Mouse (Mus musculus) midbrain, embryonic 16.5 days (tissue): ENCODE measurements around the gene Kcnc1. TPM values are rescaled to one million over a fixed set of nuclear protein-coding genes. Genes with fewer than 3 reads are reported as not detected.

ENCODE experiments used
- ATAC-seq: fragments of 200-750 bp; cut with Nextera tagmentation; 2 replicates; pipeline ENCODE4 v1.8.0; 2017; ENCODE audit warnings: moderate TSS enrichment
- H3K27ac ChIP-seq: fragments of 300-500 bp; sonication (generic); 2 replicates; pipeline ENCODE4 v1.5.1; 2014; ENCODE audit warnings: mild to moderate bottlenecking, low read length, mixed read lengths
- H3K27me3 ChIP-seq: fragments of 300-500 bp; sonication (generic); 2 replicates; pipeline ENCODE4 v1.6.1; 2014; ENCODE audit warnings: low read depth, low read length, mixed read lengths; ENCODE audit not compliant: control insufficient read depth, insufficient read depth
- H3K36me3 ChIP-seq: fragments of 300-500 bp; sonication (generic); 2 replicates; pipeline ENCODE4 v1.6.1; 2014; ENCODE audit warnings: mild to moderate bottlenecking, low read length, moderate library complexity, mixed read lengths; ENCODE audit not compliant: control insufficient read depth, insufficient read depth
- H3K4me1 ChIP-seq: fragments of 300-500 bp; sonication (generic); 2 replicates; pipeline ENCODE4 v1.6.1; 2014; ENCODE audit warnings: mild to moderate bottlenecking, low read length, mixed read lengths; ENCODE audit not compliant: control insufficient read depth, insufficient read depth
- H3K4me2 ChIP-seq: fragments of 300-500 bp; sonication (generic); 2 replicates; pipeline ENCODE4 v1.6.1; 2014; ENCODE audit warnings: mild to moderate bottlenecking, low read length, mixed read lengths
- H3K4me3 ChIP-seq: fragments of 300-500 bp; sonication (generic); 2 replicates; pipeline ENCODE4 v1.5.1; 2014; ENCODE audit warnings: low read depth, mild to moderate bottlenecking, low read length, moderate library complexity, mixed read lengths
- H3K9ac ChIP-seq: fragments of 300-500 bp; sonication (generic); 2 replicates; pipeline ENCODE4 v1.6.1; 2014; ENCODE audit warnings: low read depth, low read length, mixed read lengths
- H3K9me3 ChIP-seq: fragments of 300-500 bp; sonication (generic); replicated peaks from 2 replicates; pipeline ENCODE4 v1.6.1; 2014; ENCODE audit warnings: mild to moderate bottlenecking, low read length, mixed read lengths; ENCODE audit not compliant: control insufficient read depth, poor library complexity, severe bottlenecking
- WGBS: fragments of 180-500 bp; shearing (Covaris S2); extraction: QIAGEN DNeasy Blood & Tissue Kit; methylation state at CpG from one replicate; pipeline ENCODE4 v1.1.7; 2014; 5-methylcytosine and 5-hydroxymethylcytosine counted together
- polyA plus RNA-seq: library from polyadenylated mRNA; unstranded; fragments of >200 nt; fragmentation: Nextera tagmentation; extraction: Ambion mirVana; gene quantifications from 2 replicates; pipeline ENCODE4 v1.2.1, GENCODE M21; 2015

The Kcnc1 gene
- polyA plus RNA-seq, 1 experiment from 2014 or later: 11.4 TPM

DNA sequence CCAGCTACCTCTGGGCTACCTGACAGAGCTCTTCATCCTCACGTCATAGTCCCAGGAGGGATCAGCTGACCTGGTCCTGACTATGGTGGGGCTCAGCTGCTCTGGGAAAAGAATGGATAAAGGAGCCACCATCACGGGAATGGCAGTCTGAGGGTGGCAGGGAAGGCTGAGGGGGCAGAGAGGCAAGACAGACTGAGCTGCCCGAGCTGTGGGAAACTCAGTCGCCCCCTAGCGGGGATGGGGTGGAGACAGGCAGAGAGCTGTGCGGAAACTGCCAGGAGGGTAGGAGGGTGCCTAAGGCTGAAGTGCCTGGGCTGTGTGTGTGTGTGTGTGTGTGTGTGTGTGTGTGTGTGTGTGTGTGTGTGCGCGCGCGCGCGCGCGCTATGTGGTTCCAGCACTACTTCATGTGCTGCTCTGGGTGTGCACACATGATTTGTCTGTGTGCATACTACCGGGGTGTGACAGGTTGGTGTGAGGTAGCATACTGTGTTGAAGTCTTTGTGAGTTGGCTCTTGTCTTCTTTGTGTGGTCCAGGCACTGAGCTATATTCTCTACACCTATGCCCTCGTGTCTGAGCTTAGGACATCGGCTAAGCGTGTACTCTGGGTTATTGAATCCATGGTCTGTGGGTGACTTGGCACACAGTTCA is 26.6 kb downstream of the Kcnc1 start:
- H3K9me3 ChIP-seq: no peaks in the 10 kb centered on the region
- peak; percentile 55 for ATAC-seq

DNA sequence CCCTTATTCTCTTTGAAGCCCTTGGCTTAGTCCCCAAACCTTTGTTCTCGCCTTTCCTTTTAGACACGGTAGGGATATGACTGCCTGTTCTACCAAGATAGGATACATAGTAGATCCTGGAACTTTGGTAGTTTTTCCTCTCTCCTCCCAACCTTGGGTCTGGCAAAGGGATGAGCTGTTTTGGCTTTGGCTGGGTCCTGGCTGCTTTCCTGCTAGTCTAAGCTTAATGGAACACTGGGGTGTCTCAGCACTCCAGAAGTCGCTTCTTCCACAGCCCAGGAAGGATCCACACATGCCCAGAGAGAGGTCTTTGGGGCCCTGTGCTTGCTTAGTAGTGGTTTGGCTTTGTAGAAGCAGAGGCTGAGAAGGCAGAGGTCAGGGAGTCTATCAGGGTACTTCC is 27.7 kb downstream of the Kcnc1 start:
- H3K27ac ChIP-seq: no peak overlapping the region; the same call in 1 of the 2 replicates
- ATAC-seq: no peak
- H3K9ac ChIP-seq: no peak overlapping the region
- no peaks in the 10 kb centered on the region for H3K9me3 ChIP-seq
- H3K27me3 ChIP-seq: no peaks in the 10 kb centered on the region
- no peak overlapping the region for H3K4me3 ChIP-seq
- H3K4me1 ChIP-seq: peaks cover 29% of the 10 kb centered on the region
- peaks cover 11% of the 10 kb centered on the region for H3K36me3 ChIP-seq
- 60% methylated on average over 3 of the region's 3 CpGs for WGBS
- H3K4me2 ChIP-seq: no peak overlapping the region

More for the DNA sequence above, 26.6 kb downstream of the Kcnc1 start:
- Histone ChIP-seq H3K27ac (peak overlapping the region; percentile 84), H3K27me3 (no peaks in the 10 kb centered on the region), H3K9ac (no peak overlapping the region), H3K36me3 (peaks cover 6% of the 10 kb centered on the region), H3K4me1 (peaks cover 29% of the 10 kb centered on the region), H3K4me3 (peak overlapping the region; percentile 11; the same call in 1 of the 2 replicates), H3K4me2 (peak overlapping the region; percentile 45)
- 44% methylated on average over 15 of the region's 18 CpGs for WGBS

DNA sequence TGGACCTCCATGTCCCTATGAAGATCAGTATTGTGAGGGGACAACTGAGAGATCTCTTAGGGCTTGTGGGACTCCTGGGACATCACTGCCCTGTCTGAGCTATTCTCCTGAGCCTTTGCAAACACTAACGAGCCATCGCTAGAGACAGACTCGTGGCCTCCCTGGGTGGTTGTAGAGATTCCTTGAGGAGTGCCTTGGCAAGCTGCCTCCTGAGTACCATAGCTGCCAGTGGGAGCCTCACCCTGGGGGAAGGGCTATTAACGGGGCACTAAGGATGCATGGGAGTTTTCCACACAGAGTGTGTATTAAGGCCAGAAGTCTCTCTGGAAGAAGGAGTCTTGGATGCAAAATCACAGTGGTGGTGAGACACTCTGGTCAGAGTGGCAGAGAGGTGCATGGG is 28.7 kb downstream of the Kcnc1 start:
- no peak overlapping the region for H3K9ac ChIP-seq
- 50% methylated on average over 4 of the region's 4 CpGs for WGBS

DNA sequence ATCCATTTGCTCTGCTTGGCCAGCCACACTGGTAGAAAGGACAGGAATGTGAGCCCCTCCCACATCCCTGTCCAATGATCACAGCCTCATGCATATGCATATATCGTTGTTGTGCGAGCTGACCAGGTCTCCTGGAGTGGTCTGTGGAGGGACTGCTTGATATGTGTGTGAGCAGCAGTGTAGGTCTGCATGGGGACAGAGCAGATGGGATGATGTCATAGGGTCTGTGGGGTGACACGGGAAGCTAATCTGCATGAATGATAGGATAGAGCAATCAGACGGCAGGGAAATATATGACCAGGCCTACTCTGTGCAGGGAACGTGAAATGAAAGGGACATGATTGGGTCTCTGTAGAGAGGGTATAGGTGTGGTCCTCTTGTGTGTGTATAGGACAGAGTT is 37.6 kb downstream of the Kcnc1 start:
- peak; percentile 29; the same call in 1 of the 2 replicates for ATAC-seq
- H3K27ac ChIP-seq: no peak overlapping the region
- no peak overlapping the region for H3K4me2 ChIP-seq
- no peaks in the 10 kb centered on the region for H3K4me1 ChIP-seq
- H3K4me3 ChIP-seq: no peak overlapping the region
- H3K36me3 ChIP-seq: peaks cover 7% of the 10 kb centered on the region; the same call in 1 of the 2 replicates
- WGBS: 34% methylated on average over 5 of the region's 5 CpGs
- no peaks in the 10 kb centered on the region for H3K27me3 ChIP-seq
- H3K9me3 ChIP-seq: no peaks in the 10 kb centered on the region; the same call in 1 of the 2 replicates
- H3K9ac ChIP-seq: no peak overlapping the region

More for the DNA sequence above, 28.7 kb downstream of the Kcnc1 start:
- Histone ChIP-seq H3K36me3 (peaks cover 11% of the 10 kb centered on the region), H3K4me1 (peaks cover 29% of the 10 kb centered on the region), H3K4me2 (no peak overlapping the region), H3K27me3 (no peaks in the 10 kb centered on the region), H3K9me3 (no peaks in the 10 kb centered on the region), H3K27ac (no peak overlapping the region), H3K4me3 (no peak overlapping the region)
- ATAC-seq: no peak

DNA sequence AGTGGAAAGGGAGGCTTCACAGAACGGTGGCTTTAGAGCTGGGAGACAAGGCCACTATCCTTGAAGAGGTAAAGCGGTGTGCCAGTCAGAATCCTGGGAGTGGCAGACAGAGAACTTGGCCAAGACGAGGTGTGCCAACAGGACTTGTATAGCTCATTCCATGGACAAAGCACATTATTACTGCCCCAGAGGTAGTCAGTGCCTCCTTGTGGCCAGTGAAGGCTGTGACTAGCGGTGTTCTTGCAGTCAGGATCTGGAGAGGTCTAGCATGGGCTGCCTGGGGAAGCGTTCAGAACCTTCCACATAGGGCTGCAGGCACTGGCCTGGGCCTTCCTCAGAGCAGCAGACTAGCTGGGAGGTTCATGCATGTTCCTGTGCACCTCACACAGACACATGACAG is 39.5 kb downstream of the Kcnc1 start:
- 91% methylated on average over 5 of the region's 5 CpGs for WGBS

DNA sequence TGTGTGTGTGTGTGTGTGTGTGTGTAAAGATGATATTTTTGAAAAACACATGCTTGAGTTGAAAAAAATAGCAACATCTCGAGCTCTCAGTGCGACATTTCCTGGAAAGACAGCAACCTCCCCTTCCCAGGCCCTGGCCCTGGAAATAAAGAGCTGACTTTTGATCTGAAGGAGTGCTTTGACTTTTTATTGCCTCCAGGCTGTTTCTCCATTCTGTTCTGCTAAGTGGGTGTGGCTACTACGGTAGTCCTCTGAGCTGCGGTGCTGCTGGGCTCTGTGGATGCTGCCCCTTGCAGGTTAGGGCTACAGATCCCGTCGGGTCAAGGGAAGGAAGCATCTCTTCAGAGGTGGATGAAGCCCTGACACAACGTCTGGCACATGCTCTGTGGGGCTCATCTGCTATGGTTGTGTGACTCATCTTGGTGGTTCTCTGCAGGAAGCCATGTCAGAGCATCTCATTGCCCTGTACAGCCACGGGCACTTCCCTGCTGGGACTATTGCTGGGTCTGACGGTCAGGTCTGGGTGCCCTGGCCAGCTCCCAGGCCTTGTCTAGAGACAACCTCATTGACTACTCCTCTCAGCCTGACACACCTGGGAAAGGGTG is 42.3 kb downstream of the Kcnc1 start:
- Histone ChIP-seq H3K4me2 (no peak overlapping the region), H3K27me3 (no peaks in the 10 kb centered on the region), H3K4me1 (no peaks in the 10 kb centered on the region), H3K9me3 (no peaks in the 10 kb centered on the region; the same call in 1 of the 2 replicates), H3K27ac (no peak overlapping the region), H3K9ac (no peak overlapping the region), H3K4me3 (no peak overlapping the region), H3K36me3 (peaks cover 11% of the 10 kb centered on the region; the same call in 1 of the 2 replicates)
- WGBS: 67% methylated on average over 9 of the region's 9 CpGs
- ATAC-seq: no peak

More for the DNA sequence above, 39.5 kb downstream of the Kcnc1 start:
- ATAC-seq: no peak
- H3K4me1 ChIP-seq: no peaks in the 10 kb centered on the region
- no peaks in the 10 kb centered on the region; the same call in 1 of the 2 replicates for H3K9me3 ChIP-seq
- H3K27ac ChIP-seq: no peak overlapping the region
- no peaks in the 10 kb centered on the region for H3K27me3 ChIP-seq
- no peak overlapping the region for H3K4me2 ChIP-seq
- peaks cover 7% of the 10 kb centered on the region; the same call in 1 of the 2 replicates for H3K36me3 ChIP-seq
- H3K9ac ChIP-seq: no peak overlapping the region
- H3K4me3 ChIP-seq: no peak overlapping the region

DNA sequence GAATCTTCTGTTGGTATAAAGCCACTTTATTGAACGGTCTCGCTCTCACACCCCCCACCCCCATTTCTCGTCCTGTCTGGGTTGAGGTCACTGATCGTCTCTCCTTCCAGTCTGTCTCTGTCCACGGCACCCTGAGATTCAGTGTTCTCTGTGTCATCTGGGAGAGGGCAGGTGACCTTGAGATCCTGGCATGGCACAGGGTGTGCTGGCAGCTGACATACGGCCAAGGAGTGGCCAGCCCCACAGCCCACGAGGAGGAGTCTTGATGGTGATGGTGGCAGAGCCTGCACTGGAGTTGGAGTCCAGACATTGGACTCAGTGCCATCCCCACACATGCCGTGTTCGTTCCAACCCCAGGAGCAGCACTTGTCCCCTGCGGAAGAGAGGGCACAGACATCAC is 46.9 kb downstream of the Kcnc1 start:
- no peaks in the 10 kb centered on the region for H3K27me3 ChIP-seq
- 85% methylated on average over 10 of the region's 10 CpGs for WGBS
- no peak for ATAC-seq
- H3K27ac ChIP-seq: no peak overlapping the region
- no peaks in the 10 kb centered on the region for H3K9me3 ChIP-seq
- H3K9ac ChIP-seq: no peak overlapping the region
- no peak overlapping the region for H3K4me3 ChIP-seq
- no peak overlapping the region for H3K4me2 ChIP-seq
- H3K36me3 ChIP-seq: peaks cover 4% of the 10 kb centered on the region; the same call in 1 of the 2 replicates
- H3K4me1 ChIP-seq: peaks cover 10% of the 10 kb centered on the region; the same call in 1 of the 2 replicates

DNA sequence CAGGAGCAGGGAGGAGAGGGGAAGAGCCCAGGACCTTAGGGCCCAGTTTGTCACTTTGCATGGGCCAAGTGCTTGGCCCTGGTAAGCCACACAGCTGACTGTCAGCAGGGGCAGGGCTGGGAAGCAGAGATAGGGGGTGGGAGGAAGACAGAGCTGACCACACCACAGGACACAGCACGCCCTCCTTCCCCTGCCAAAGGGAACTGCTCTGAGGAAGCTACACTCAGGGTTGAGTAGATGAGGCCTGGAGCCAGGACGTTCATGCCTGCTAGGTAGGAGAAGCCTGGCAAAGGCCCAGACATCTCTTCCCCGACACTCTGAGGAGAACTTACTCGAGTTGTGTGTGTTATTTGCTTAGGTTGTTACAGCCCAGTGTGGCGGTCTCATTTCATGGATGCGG is 49.6 kb downstream of the Kcnc1 start:
- Histone ChIP-seq H3K9me3 (no peaks in the 10 kb centered on the region), H3K27ac (no peak overlapping the region), H3K4me2 (no peak overlapping the region), H3K4me3 (no peak overlapping the region), H3K4me1 (peaks cover 22% of the 10 kb centered on the region), H3K9ac (no peak overlapping the region), H3K27me3 (no peaks in the 10 kb centered on the region), H3K36me3 (peaks cover 4% of the 10 kb centered on the region; the same call in 1 of the 2 replicates)
- ATAC-seq: no peak
- WGBS: 84% methylated on average over 6 of the region's 6 CpGs
